Mouse (Mus musculus): ENCODE results near the gene Stard5.

DNA sequence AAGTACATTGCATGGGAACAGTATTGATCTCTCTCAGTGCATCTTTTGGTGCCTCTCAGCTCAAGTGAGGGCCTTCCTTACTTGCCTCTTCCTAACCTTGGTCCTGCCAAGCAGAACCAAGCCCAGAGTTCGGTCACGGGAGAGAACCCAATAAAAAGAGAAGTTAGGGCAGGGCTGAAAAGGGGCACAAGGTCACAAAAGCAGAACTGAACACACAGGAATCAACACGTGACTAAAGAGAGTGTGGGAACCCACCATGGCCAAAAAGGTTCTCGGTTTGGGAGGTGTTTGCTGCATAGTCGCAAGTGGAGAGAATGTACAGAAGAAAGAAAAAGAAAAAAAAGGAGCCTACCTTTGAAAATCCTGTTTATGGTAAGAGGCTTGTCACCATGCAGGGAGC, 13.7 kb downstream of the Stard5 start:
- TF ChIP-seq EP300 (IDR thresholded peaks at IDR 0.05) = no peak
- no peak for TF ChIP-seq CTCF (IDR thresholded peaks at IDR 0.05)

All from lung, postnatal 0 days (tissue).